Comparison of ENCODE assay signal across 11 mouse cellular contexts in the genomic region with DNA sequence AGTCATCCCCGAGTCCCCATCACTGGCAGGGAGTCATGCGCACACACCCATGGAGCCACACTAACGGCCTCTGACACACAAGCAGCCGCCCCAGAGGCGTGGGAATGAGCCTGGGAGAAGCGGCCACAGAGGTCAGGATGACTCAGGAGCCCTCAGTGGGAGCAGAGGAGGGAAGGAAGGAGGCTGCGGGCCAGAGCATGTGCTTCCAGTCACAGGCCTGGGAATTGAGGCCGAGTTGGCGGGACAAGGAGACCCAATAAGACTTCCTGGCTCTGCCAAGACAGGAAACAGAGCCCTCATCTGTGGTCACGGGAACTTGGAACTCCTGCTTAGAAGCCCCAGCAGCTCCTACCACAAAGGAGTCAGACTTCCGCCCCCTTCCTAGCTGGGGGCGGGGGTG. TPM values are rescaled to one million over a fixed set of nuclear protein-coding genes. Genes with fewer than 3 reads are reported as not detected.
DNase-seq lines count a peak whose midpoint lies in the region; ATAC-seq and TF ChIP-seq lines count a peak whose summit lies in the region.
"Had no signal": no experiment of that assay in that cellular context is flagged by ENCODE, and none has a peak within 500 bp of the region (broad histone marks: within the 10 kb centered on the region; RNA-seq: fewer than 3 reads in every experiment).

No protein-coding gene starts in this region.

- no peak overlapping the region for H3K9ac ChIP-seq in heart, embryonic 15.5 days
- H3K9ac ChIP-seq in lung, embryonic 14.5 days = no peak overlapping the region
- H3K9ac ChIP-seq: liver, embryonic 14.5 days had no signal

- ATAC-seq in heart, embryonic 15.5 days (replicated peaks; ENCODE audit: insufficient number of reproducible peaks, insufficient read depth, low FRiP score, low read depth) = peak; percentile 73
- no peak for ATAC-seq in lung, embryonic 14.5 days (ENCODE audit: insufficient read depth)

- H3K4me2 ChIP-seq in heart, embryonic 15.5 days = no peak overlapping the region
- no peak overlapping the region for H3K4me2 ChIP-seq in lung, embryonic 14.5 days

- no peak overlapping the region for H3K4me3 ChIP-seq in heart, embryonic 15.5 days
- no peak overlapping the region for H3K4me3 ChIP-seq in lung, embryonic 14.5 days (ENCODE audit: low read depth, low read length)

- peak; percentile 36 for DNase-seq in MN1 (ENCODE audit: low spot score)
- DNase-seq in adrenal gland, postnatal 10 days = peak; percentile 76
- peak; percentile 27 for DNase-seq in lung, embryonic 14.5 days
- DNase-seq in right cerebral cortex, postnatal 14 days = no peak
- no peak for DNase-seq in frontal cortex, adult 2 months (ENCODE audit: extremely low spot score in 1 of 2, low spot score in 1 of 2)
- DNase-seq in thymus, postnatal 14 days = no peak
- no peak for DNase-seq in cerebellum, adult 9-10 months

- 44% methylated on average over 12 of the region's 12 CpGs for WGBS in heart, embryonic 15.5 days
- 52% methylated on average over 12 of the region's 12 CpGs for WGBS in lung, embryonic 14.5 days

- H3K4me1 ChIP-seq in heart, embryonic 15.5 days (replicated peaks) = no peaks in the 10 kb centered on the region
- H3K4me1 ChIP-seq in lung, embryonic 14.5 days (ENCODE audit: insufficient read depth) = no peaks in the 10 kb centered on the region

- H3K27ac ChIP-seq in heart, embryonic 15.5 days = no peak overlapping the region
- no peak overlapping the region for H3K27ac ChIP-seq in lung, embryonic 14.5 days (ENCODE audit: low read depth)
- H3K27ac ChIP-seq: liver, embryonic 14.5 days had no signal

- TF ChIP-seq CTCF in lung, embryonic 14.5 days (IDR thresholded peaks at IDR 0.05; ENCODE audit: low read depth) = no peak

- H3K27me3 ChIP-seq in heart, embryonic 15.5 days = no peaks in the 10 kb centered on the region; the same call in 1 of the 2 replicates
- no peaks in the 10 kb centered on the region for H3K27me3 ChIP-seq in lung, embryonic 14.5 days (ENCODE audit: insufficient read depth, low read length)

- no peaks in the 10 kb centered on the region for H3K9me3 ChIP-seq in heart, embryonic 15.5 days (replicated peaks)
- no peaks in the 10 kb centered on the region for H3K9me3 ChIP-seq in lung, embryonic 14.5 days (ENCODE audit: low read depth, low read length)

- no peaks in the 10 kb centered on the region for H3K36me3 ChIP-seq in heart, embryonic 15.5 days
- no peaks in the 10 kb centered on the region for H3K36me3 ChIP-seq in lung, embryonic 14.5 days (ENCODE audit: insufficient read depth)

RNA-seq across cellular contexts. Expression of a gene that starts 14.7 kb away (rescaled TPM):
- total RNA-seq in adrenal gland, postnatal 10 days (2021) = 1 to 10 TPM; 3.3 to 6.4 TPM
- 1.00 and 3.1 TPM in 2 replicates for polyA plus RNA-seq in heart, embryonic 15.5 days (2015; fragmentation: Nextera tagmentation; extraction: Ambion mirVana)
- 1.2 and 1.7 TPM in 2 replicates for polyA plus RNA-seq in lung, embryonic 14.5 days (2014; fragmentation: Nextera tagmentation; extraction: Ambion mirVana)
- polyA plus RNA-seq in frontal cortex, adult 2 months (2012; rRNA removed) = 126 and 152 TPM in 2 replicates

RNA-seq across cellular contexts. Expression of a gene that starts 54.1 kb away (rescaled TPM):
- total RNA-seq in adrenal gland, postnatal 10 days (2021) = 100 to 1,000 TPM in 1 of 2 experiments, 10 to 100 TPM in 1; 99.1 to 106 TPM
- 1.1 and 3.2 TPM in 2 replicates for polyA plus RNA-seq in heart, embryonic 15.5 days (2015; fragmentation: Nextera tagmentation; extraction: Ambion mirVana)
- polyA plus RNA-seq in lung, embryonic 14.5 days (2014; fragmentation: Nextera tagmentation; extraction: Ambion mirVana) = 0.22 and 0.26 TPM in 2 replicates
- polyA plus RNA-seq in frontal cortex, adult 2 months (2012; rRNA removed) = 1.7 and 2.5 TPM in 2 replicates

RNA-seq across cellular contexts. Expression of a gene that starts 57.5 kb away (rescaled TPM):
- not detected for total RNA-seq in adrenal gland, postnatal 10 days (2021)
- not detected in 2 replicates for polyA plus RNA-seq in heart, embryonic 15.5 days (2015; fragmentation: Nextera tagmentation; extraction: Ambion mirVana)
- polyA plus RNA-seq in lung, embryonic 14.5 days (2014; fragmentation: Nextera tagmentation; extraction: Ambion mirVana) = not detected in 2 replicates
- polyA plus RNA-seq in frontal cortex, adult 2 months (2012; rRNA removed) = not detected in 2 replicates
- polyA plus RNA-seq: cerebellum, adult 2 months; liver, embryonic 14.5 days; stomach, embryonic 14.5 days had no signal

Comparison
In these comparisons a context has a peak if more than half of its experiments do, and no peak if none do; other contexts are left out.
1. DNase-seq: peak in MN1 (single experiment), adrenal gland, postnatal 10 days (single experiment) and lung, embryonic 14.5 days (single experiment); none in right cerebral cortex, postnatal 14 days (single experiment), frontal cortex, adult 2 months (0 of 2), thymus, postnatal 14 days (single experiment) and cerebellum, adult 9-10 months (single experiment).
2. RNA of a gene that starts 14.7 kb away (polyA plus RNA-seq): 126 to 152 TPM in frontal cortex, adult 2 months; 1.2 to 1.7 TPM in lung, embryonic 14.5 days and 1.00 to 3.1 TPM in heart, embryonic 15.5 days; every median in the first group is over 10 times any median in the second.